Mouse (Mus musculus): ENCODE data around the gene Prdm16. TPM values are rescaled to one million over a fixed set of nuclear protein-coding genes. Genes with fewer than 3 reads are reported as not detected.

Gene Prdm16
- polyA plus RNA-seq, 1 experiment from 2014 or later, result 2.2 TPM

GRCm38 (mm10) chr4:154352246-154352645 lies 284.4 kb downstream of the Prdm16 start:
- no peak for DNase-seq
- Histone ChIP-seq H3K4me1 (ENCODE audit: insufficient read depth) (no peaks in the 10 kb centered on the region), H3K27me3 (ENCODE audit: insufficient read depth, low read length) (no peaks in the 10 kb centered on the region), H3K4me3 (ENCODE audit: low read depth, low read length) (no peak overlapping the region), H3K27ac (ENCODE audit: low read depth) (no peak overlapping the region), H3K4me2 (ENCODE audit: low read depth, low read length) (no peak overlapping the region), H3K36me3 (replicated peaks; ENCODE audit: insufficient read depth, low read length) (no peaks in the 10 kb centered on the region), H3K9me3 (ENCODE audit: low read length) (no peaks in the 10 kb centered on the region), H3K9ac (replicated peaks) (no peak overlapping the region)
- TF ChIP-seq CTCF (IDR thresholded peaks at IDR 0.05; ENCODE audit: low read depth), result no peak
- no peak for TF ChIP-seq EP300 (IDR thresholded peaks at IDR 0.05; ENCODE audit: low read depth)
- no peak for ATAC-seq
- WGBS (ENCODE audit: insufficient replicate concordance), result 72% methylated on average over 13 of the region's 13 CpGs

GRCm38 (mm10) chr4:154348197-154348786 lies 288.4 kb downstream of the Prdm16 start:
- H3K27ac ChIP-seq (ENCODE audit: low read depth), result no peak overlapping the region
- H3K9ac ChIP-seq (replicated peaks), result no peak overlapping the region
- ATAC-seq, result no peak
- DNase-seq, result no peak
- TF ChIP-seq EP300 (IDR thresholded peaks at IDR 0.05; ENCODE audit: low read depth) (no peak), CTCF (IDR thresholded peaks at IDR 0.05; ENCODE audit: low read depth) (no peak)
- H3K4me1 ChIP-seq (ENCODE audit: insufficient read depth), result no peaks in the 10 kb centered on the region
- H3K36me3 ChIP-seq (replicated peaks; ENCODE audit: insufficient read depth, low read length), result no peaks in the 10 kb centered on the region
- WGBS (ENCODE audit: insufficient replicate concordance), result 58% methylated on average over 11 of the region's 11 CpGs
- no peak overlapping the region for H3K4me3 ChIP-seq (ENCODE audit: low read depth, low read length)
- H3K27me3 ChIP-seq (ENCODE audit: insufficient read depth, low read length), result no peaks in the 10 kb centered on the region
- no peak overlapping the region for H3K4me2 ChIP-seq (ENCODE audit: low read depth, low read length)
- no peaks in the 10 kb centered on the region for H3K9me3 ChIP-seq (ENCODE audit: low read length)

DNA sequence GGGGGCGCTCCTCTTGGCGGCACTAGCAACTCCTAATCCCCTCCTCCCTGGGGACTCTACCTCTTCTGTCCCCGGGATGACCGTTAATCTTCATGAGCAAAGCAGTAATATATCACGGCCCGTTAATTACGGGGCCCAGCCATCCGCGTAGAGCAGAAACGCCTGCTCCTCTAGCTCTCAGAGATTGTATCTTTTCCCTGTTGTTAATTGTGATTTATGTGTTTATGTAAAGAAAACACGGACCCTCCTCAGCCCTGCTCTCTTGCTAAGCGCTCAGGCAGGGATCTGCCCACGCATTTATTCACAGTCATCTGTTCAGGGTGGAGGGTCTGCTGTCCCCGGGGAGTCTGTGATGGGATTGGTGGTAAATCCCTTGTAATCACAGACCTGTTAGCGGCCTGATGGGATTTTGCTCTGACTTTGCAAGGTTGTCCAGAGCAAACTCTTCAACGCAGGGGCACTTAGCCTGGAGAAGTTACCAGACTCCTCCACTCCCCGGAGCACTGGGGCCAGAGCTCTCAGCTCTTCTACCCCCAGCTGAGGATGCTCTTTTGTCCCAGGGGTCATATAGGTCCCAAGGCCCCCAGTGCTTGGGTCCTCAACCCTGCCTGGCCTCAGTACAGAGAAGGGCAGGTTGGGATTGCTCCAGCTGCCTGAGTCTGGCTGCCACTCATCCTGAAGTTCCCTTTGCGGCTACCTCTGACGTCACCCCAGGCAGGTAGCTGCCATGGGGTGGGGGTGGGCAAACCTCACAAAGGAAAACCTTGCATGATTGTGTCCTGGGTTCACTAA lies 289.7 kb downstream of the Prdm16 start:
- DNase-seq, result no peak
- TF ChIP-seq CTCF (IDR thresholded peaks at IDR 0.05; ENCODE audit: low read depth) (no peak), EP300 (IDR thresholded peaks at IDR 0.05; ENCODE audit: low read depth) (no peak)
- H3K27ac ChIP-seq (ENCODE audit: low read depth), result no peak overlapping the region
- no peaks in the 10 kb centered on the region for H3K36me3 ChIP-seq (replicated peaks; ENCODE audit: insufficient read depth, low read length)
- WGBS (ENCODE audit: insufficient replicate concordance), result 65% methylated on average over 19 of the region's 19 CpGs
- ATAC-seq, result no peak
- H3K4me2 ChIP-seq (ENCODE audit: low read depth, low read length), result no peak overlapping the region
- H3K9ac ChIP-seq (replicated peaks), result no peak overlapping the region
- H3K9me3 ChIP-seq (ENCODE audit: low read length), result no peaks in the 10 kb centered on the region
- H3K4me3 ChIP-seq (ENCODE audit: low read depth, low read length), result no peak overlapping the region
- H3K27me3 ChIP-seq (ENCODE audit: insufficient read depth, low read length), result no peaks in the 10 kb centered on the region
- no peaks in the 10 kb centered on the region for H3K4me1 ChIP-seq (ENCODE audit: insufficient read depth)

DNA sequence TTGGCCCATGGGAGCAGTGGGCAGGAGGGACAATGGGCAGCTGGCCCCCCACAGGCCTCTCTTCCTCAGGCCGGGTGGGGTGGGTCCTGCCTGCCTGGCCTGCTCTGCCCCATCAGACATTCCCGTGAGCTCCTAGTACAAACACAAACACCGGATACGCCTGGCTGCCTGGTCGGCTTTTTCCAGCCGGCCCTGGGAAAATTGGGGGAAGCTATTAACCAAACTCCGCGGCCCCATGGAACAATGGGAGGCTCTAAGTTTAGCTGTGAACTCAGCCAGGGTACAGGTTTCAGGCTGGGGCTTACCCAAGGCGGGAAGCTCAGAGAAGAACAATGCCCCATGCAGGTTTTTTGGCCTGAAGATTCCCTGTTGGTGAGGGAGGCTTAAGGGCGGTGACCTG lies 300.0 kb downstream of the Prdm16 start:
- Histone ChIP-seq H3K4me2 (ENCODE audit: low read depth, low read length) (no peak overlapping the region), H3K4me3 (ENCODE audit: low read depth, low read length) (no peak overlapping the region), H3K27me3 (ENCODE audit: insufficient read depth, low read length) (no peaks in the 10 kb centered on the region), H3K27ac (ENCODE audit: low read depth) (no peak overlapping the region), H3K36me3 (replicated peaks; ENCODE audit: insufficient read depth, low read length) (no peaks in the 10 kb centered on the region), H3K9me3 (ENCODE audit: low read length) (no peaks in the 10 kb centered on the region), H3K9ac (replicated peaks) (no peak overlapping the region), H3K4me1 (ENCODE audit: insufficient read depth) (no peaks in the 10 kb centered on the region)
- ATAC-seq, result no peak
- no peak for TF ChIP-seq CTCF (IDR thresholded peaks at IDR 0.05; ENCODE audit: low read depth)
- no peak for TF ChIP-seq EP300 (IDR thresholded peaks at IDR 0.05; ENCODE audit: low read depth)
- no peak for DNase-seq
- 55% methylated on average over 10 of the region's 10 CpGs for WGBS (ENCODE audit: insufficient replicate concordance)

- Histone ChIP-seq H3K4me3 (ENCODE audit: low read depth, low read length) (no peak within 1 kb of the TSS), H3K27me3 (ENCODE audit: insufficient read depth, low read length) (no peaks in the 10 kb centered on the region), H3K4me2 (ENCODE audit: low read depth, low read length) (peak within 1 kb of the TSS; percentile 44; the same call in 1 of the 2 replicates), H3K27ac (ENCODE audit: low read depth) (no peak within 1 kb of the TSS), H3K9me3 (ENCODE audit: low read length) (no peaks in the 10 kb centered on the region), H3K4me1 (ENCODE audit: insufficient read depth) (no peaks in the 10 kb centered on the region), H3K36me3 (replicated peaks; ENCODE audit: insufficient read depth, low read length) (no peaks in the 10 kb centered on the region), H3K9ac (replicated peaks) (no peak within 1 kb of the TSS)
- 76% methylated on average over 12 of the region's 12 CpGs for WGBS (ENCODE audit: insufficient replicate concordance)
- DNase-seq (no peak), ATAC-seq (no peak)
- TF ChIP-seq CTCF (IDR thresholded peaks at IDR 0.05; ENCODE audit: low read depth), result no peak
- TF ChIP-seq EP300 (IDR thresholded peaks at IDR 0.05; ENCODE audit: low read depth), result no peak
These were observed 300.9 kb downstream of the Prdm16 start, which contains the start of gene B230104I21Rik for GRCm38 (mm10) chr4:154335761-154336160. B230104I21Rik (plus strand) TSS chr4:154336127.

- Histone ChIP-seq H3K9ac (replicated peaks) (no peak overlapping the region), H3K27me3 (ENCODE audit: insufficient read depth, low read length) (no peaks in the 10 kb centered on the region), H3K4me1 (ENCODE audit: insufficient read depth) (no peaks in the 10 kb centered on the region), H3K4me3 (ENCODE audit: low read depth, low read length) (no peak overlapping the region), H3K4me2 (ENCODE audit: low read depth, low read length) (peak overlapping the region; percentile 44), H3K9me3 (ENCODE audit: low read length) (no peaks in the 10 kb centered on the region), H3K27ac (ENCODE audit: low read depth) (no peak overlapping the region), H3K36me3 (replicated peaks; ENCODE audit: insufficient read depth, low read length) (no peaks in the 10 kb centered on the region)
- WGBS (ENCODE audit: insufficient replicate concordance), result 61% methylated on average over 46 of the region's 48 CpGs
- ATAC-seq (peak; percentile 61), DNase-seq (peak; percentile 65)
- TF ChIP-seq CTCF (IDR thresholded peaks at IDR 0.05; ENCODE audit: low read depth) (no peak), EP300 (IDR thresholded peaks at IDR 0.05; ENCODE audit: low read depth) (no peak)
These were observed 301.8 kb downstream of the Prdm16 start for GRCm38 (mm10) chr4:154334699-154335402.

Data from liver, postnatal 0 days (tissue).